Mouse (Mus musculus): ENCODE data around the gene Sept12.

- TF ChIP-seq CTCF (IDR thresholded peaks at IDR 0.05; ENCODE audit: borderline replicate concordance, insufficient read depth, low read depth, low read length) (no peak), POLR2A (IDR thresholded peaks at IDR 0.05; ENCODE audit: borderline replicate concordance, insufficient read depth, low read length) (no peak)
Measured at GRCm38 (mm10) chr16:5029847-5030246, 32.2 kb upstream of the Sept12 start.

Data from cerebellum, adult 2 months (tissue).